ENCODE assay signal across 15 mouse cellular contexts in the genomic region with DNA sequence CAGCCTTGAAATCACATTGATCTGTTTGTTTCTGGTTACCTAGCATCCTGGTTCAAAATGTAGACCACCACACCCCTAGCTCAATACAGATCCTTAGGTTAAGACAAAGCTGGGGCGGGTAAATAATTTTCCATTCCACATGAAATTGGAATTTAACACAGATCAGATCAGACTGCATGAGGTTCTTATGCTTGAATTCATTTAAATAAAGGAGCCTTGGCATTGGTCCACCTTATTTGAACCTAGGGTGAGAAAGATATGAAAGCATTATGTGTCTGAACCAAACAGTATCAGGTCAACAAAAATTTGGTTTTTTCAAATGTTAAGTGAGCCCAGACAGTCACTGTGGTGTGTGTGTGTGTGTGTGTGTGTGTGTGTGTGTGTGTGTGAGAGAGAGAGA.
"Had no signal": no experiment of that assay in that cellular context is flagged by ENCODE, and none has a peak within 500 bp of the region (broad histone marks: within the 10 kb centered on the region; RNA-seq: fewer than 3 reads in every experiment).

No protein-coding gene starts in this region.

- H3K36me3 ChIP-seq: liver, embryonic 13.5 days; midbrain, embryonic 12.5 days; neural tube, embryonic 12.5 days; neural tube, embryonic 15.5 days had no signal

- H3K9me3 ChIP-seq: liver, embryonic 13.5 days; midbrain, embryonic 12.5 days; neural tube, embryonic 12.5 days; neural tube, embryonic 15.5 days had no signal

- H3K4me1 ChIP-seq: liver, embryonic 13.5 days; midbrain, embryonic 12.5 days; neural tube, embryonic 12.5 days; neural tube, embryonic 15.5 days had no signal

- H3K27ac ChIP-seq: kidney, postnatal 0 days; left cerebral cortex, adult 2 months; liver, embryonic 13.5 days; midbrain, embryonic 12.5 days; neural tube, embryonic 12.5 days; neural tube, embryonic 15.5 days had no signal

- H3K27me3 ChIP-seq: liver, embryonic 13.5 days; midbrain, embryonic 12.5 days; neural tube, embryonic 12.5 days; neural tube, embryonic 15.5 days had no signal

- H3K4me2 ChIP-seq: liver, embryonic 13.5 days; midbrain, embryonic 12.5 days; neural tube, embryonic 12.5 days; neural tube, embryonic 15.5 days had no signal

- DNase-seq: kidney, adult 11 months; kidney, adult 9 months; kidney, postnatal 36 days; layer of hippocampus, postnatal 36 days; liver, embryonic 13.5 days; lung, adult 2 months; lung, postnatal 14 days; lung, postnatal 4 days; thymus, adult 18-20 months; thymus, postnatal 36 days had no signal

- H3K9ac ChIP-seq: liver, embryonic 13.5 days; midbrain, embryonic 12.5 days; neural tube, embryonic 12.5 days; neural tube, embryonic 15.5 days had no signal

- H3K4me3 ChIP-seq: left cerebral cortex, adult 2 months; liver, embryonic 13.5 days; midbrain, embryonic 12.5 days; neural tube, embryonic 12.5 days; neural tube, embryonic 15.5 days had no signal
